Mouse (Mus musculus): ENCODE measurements around the gene Crtap. TPM values are rescaled to one million over a fixed set of nuclear protein-coding genes. Genes with fewer than 3 reads are reported as not detected.

The Crtap gene
- polyA plus RNA-seq, 1 experiment from 2014 or later: 35.6 TPM

- 81% methylated on average over 8 of the region's 8 CpGs for WGBS
- DNase-seq (ENCODE audit: low spot score): no peak
- peak overlapping the region; percentile 87 for H3K4me2 ChIP-seq (ENCODE audit: low read depth, low read length, severe bottlenecking)
- H3K27me3 ChIP-seq (ENCODE audit: control insufficient read depth, insufficient read depth, low read length): no peaks in the 10 kb centered on the region
- H3K27ac ChIP-seq (ENCODE audit: low read depth, low read length): no peak overlapping the region
- no peaks in the 10 kb centered on the region for H3K9me3 ChIP-seq (ENCODE audit: control insufficient read depth, low read length)
- peak overlapping the region; percentile 72 for H3K4me3 ChIP-seq (ENCODE audit: low read depth, low read length)
- no peaks in the 10 kb centered on the region for H3K36me3 ChIP-seq (ENCODE audit: control insufficient read depth, insufficient read depth, low read length)
- ATAC-seq (replicated peaks; ENCODE audit: low FRiP score): peak; percentile 51
- H3K9ac ChIP-seq (ENCODE audit: low read length): no peak overlapping the region
- H3K4me1 ChIP-seq (replicated peaks; ENCODE audit: control insufficient read depth, insufficient read depth, low read length): no peaks in the 10 kb centered on the region
These were observed 1.0 kb downstream of the Crtap start for GRCm38 (mm10) chr9:114389371-114389904.

GRCm38 (mm10) chr9:114388701-114389370, 1.6 kb downstream of the Crtap start:
- WGBS: 84% methylated on average over 3 of the region's 3 CpGs
- Histone ChIP-seq H3K4me3 (ENCODE audit: low read depth, low read length) (no peak overlapping the region), H3K9me3 (ENCODE audit: control insufficient read depth, low read length) (no peaks in the 10 kb centered on the region), H3K27me3 (ENCODE audit: control insufficient read depth, insufficient read depth, low read length) (no peaks in the 10 kb centered on the region), H3K4me2 (ENCODE audit: low read depth, low read length, severe bottlenecking) (no peak overlapping the region), H3K9ac (ENCODE audit: low read length) (no peak overlapping the region), H3K36me3 (ENCODE audit: control insufficient read depth, insufficient read depth, low read length) (no peaks in the 10 kb centered on the region), H3K27ac (ENCODE audit: low read depth, low read length) (no peak overlapping the region), H3K4me1 (replicated peaks; ENCODE audit: control insufficient read depth, insufficient read depth, low read length) (no peaks in the 10 kb centered on the region)
- no peak for ATAC-seq (replicated peaks; ENCODE audit: low FRiP score)
- no peak for DNase-seq (ENCODE audit: low spot score)

- DNase-seq (ENCODE audit: low spot score) (no peak), ATAC-seq (replicated peaks; ENCODE audit: low FRiP score) (no peak)
- no peak overlapping the region for H3K4me3 ChIP-seq (ENCODE audit: low read depth, low read length)
- no peaks in the 10 kb centered on the region for H3K27me3 ChIP-seq (ENCODE audit: control insufficient read depth, insufficient read depth, low read length)
- H3K4me1 ChIP-seq (replicated peaks; ENCODE audit: control insufficient read depth, insufficient read depth, low read length): no peaks in the 10 kb centered on the region
- no peak overlapping the region for H3K27ac ChIP-seq (ENCODE audit: low read depth, low read length)
- no peak overlapping the region for H3K9ac ChIP-seq (ENCODE audit: low read length)
- H3K4me2 ChIP-seq (ENCODE audit: low read depth, low read length, severe bottlenecking): no peak overlapping the region
- H3K36me3 ChIP-seq (ENCODE audit: control insufficient read depth, insufficient read depth, low read length): no peaks in the 10 kb centered on the region
- WGBS: 88% methylated on average over 8 of the region's 8 CpGs
- H3K9me3 ChIP-seq (ENCODE audit: control insufficient read depth, low read length): no peaks in the 10 kb centered on the region
These were observed 2.2 kb downstream of the Crtap start for GRCm38 (mm10) chr9:114388288-114388687.

- ATAC-seq (replicated peaks; ENCODE audit: low FRiP score) (no peak), DNase-seq (ENCODE audit: low spot score) (no peak)
- Histone ChIP-seq H3K36me3 (ENCODE audit: control insufficient read depth, insufficient read depth, low read length) (no peaks in the 10 kb centered on the region), H3K9ac (ENCODE audit: low read length) (no peak overlapping the region), H3K4me3 (ENCODE audit: low read depth, low read length) (no peak overlapping the region), H3K27ac (ENCODE audit: low read depth, low read length) (no peak overlapping the region), H3K4me2 (ENCODE audit: low read depth, low read length, severe bottlenecking) (no peak overlapping the region), H3K4me1 (replicated peaks; ENCODE audit: control insufficient read depth, insufficient read depth, low read length) (no peaks in the 10 kb centered on the region), H3K27me3 (ENCODE audit: control insufficient read depth, insufficient read depth, low read length) (no peaks in the 10 kb centered on the region), H3K9me3 (ENCODE audit: control insufficient read depth, low read length) (no peaks in the 10 kb centered on the region)
- 84% methylated on average over 6 of the region's 6 CpGs for WGBS
These were observed 3.4 kb downstream of the Crtap start for GRCm38 (mm10) chr9:114387086-114387485.

- WGBS: 97% methylated on average over 10 of the region's 10 CpGs
- Histone ChIP-seq H3K4me1 (replicated peaks; ENCODE audit: control insufficient read depth, insufficient read depth, low read length) (no peaks in the 10 kb centered on the region), H3K9me3 (ENCODE audit: control insufficient read depth, low read length) (no peaks in the 10 kb centered on the region), H3K27me3 (ENCODE audit: control insufficient read depth, insufficient read depth, low read length) (no peaks in the 10 kb centered on the region), H3K4me3 (ENCODE audit: low read depth, low read length) (no peak overlapping the region), H3K27ac (ENCODE audit: low read depth, low read length) (no peak overlapping the region), H3K4me2 (ENCODE audit: low read depth, low read length, severe bottlenecking) (no peak overlapping the region), H3K36me3 (ENCODE audit: control insufficient read depth, insufficient read depth, low read length) (no peaks in the 10 kb centered on the region), H3K9ac (ENCODE audit: low read length) (no peak overlapping the region)
- peak; percentile 44 for DNase-seq (ENCODE audit: low spot score)
- ATAC-seq (replicated peaks; ENCODE audit: low FRiP score): no peak
These were observed 5.3 kb downstream of the Crtap start for GRCm38 (mm10) chr9:114385160-114385559.

- WGBS: 92% methylated on average over 24 of the region's 24 CpGs
- Histone ChIP-seq H3K4me2 (ENCODE audit: low read depth, low read length, severe bottlenecking) (no peak overlapping the region), H3K27ac (ENCODE audit: low read depth, low read length) (no peak overlapping the region), H3K9ac (ENCODE audit: low read length) (no peak overlapping the region), H3K36me3 (ENCODE audit: control insufficient read depth, insufficient read depth, low read length) (no peaks in the 10 kb centered on the region), H3K4me1 (replicated peaks; ENCODE audit: control insufficient read depth, insufficient read depth, low read length) (no peaks in the 10 kb centered on the region), H3K27me3 (ENCODE audit: control insufficient read depth, insufficient read depth, low read length) (no peaks in the 10 kb centered on the region), H3K9me3 (ENCODE audit: control insufficient read depth, low read length) (no peaks in the 10 kb centered on the region), H3K4me3 (ENCODE audit: low read depth, low read length) (no peak overlapping the region)
- ATAC-seq (replicated peaks; ENCODE audit: low FRiP score) (no peak), DNase-seq (ENCODE audit: low spot score) (peak; percentile 47)
These were observed 5.8 kb downstream of the Crtap start for GRCm38 (mm10) chr9:114384691-114385090.

- Histone ChIP-seq H3K4me1 (replicated peaks; ENCODE audit: control insufficient read depth, insufficient read depth, low read length) (no peaks in the 10 kb centered on the region), H3K27ac (ENCODE audit: low read depth, low read length) (no peak overlapping the region), H3K4me2 (ENCODE audit: low read depth, low read length, severe bottlenecking) (no peak overlapping the region), H3K4me3 (ENCODE audit: low read depth, low read length) (no peak overlapping the region), H3K27me3 (ENCODE audit: control insufficient read depth, insufficient read depth, low read length) (no peaks in the 10 kb centered on the region), H3K9me3 (ENCODE audit: control insufficient read depth, low read length) (no peaks in the 10 kb centered on the region), H3K36me3 (ENCODE audit: control insufficient read depth, insufficient read depth, low read length) (no peaks in the 10 kb centered on the region), H3K9ac (ENCODE audit: low read length) (no peak overlapping the region)
- WGBS: 89% methylated on average over 17 of the region's 17 CpGs
- no peak for ATAC-seq (replicated peaks; ENCODE audit: low FRiP score)
- no peak for DNase-seq (ENCODE audit: low spot score)
These were observed 7.4 kb downstream of the Crtap start for GRCm38 (mm10) chr9:114382936-114383710.

- DNase-seq (ENCODE audit: low spot score): no peak
- Histone ChIP-seq H3K4me3 (ENCODE audit: low read depth, low read length) (no peak overlapping the region), H3K9ac (ENCODE audit: low read length) (no peak overlapping the region), H3K36me3 (ENCODE audit: control insufficient read depth, insufficient read depth, low read length) (no peaks in the 10 kb centered on the region), H3K4me2 (ENCODE audit: low read depth, low read length, severe bottlenecking) (no peak overlapping the region), H3K4me1 (replicated peaks; ENCODE audit: control insufficient read depth, insufficient read depth, low read length) (no peaks in the 10 kb centered on the region), H3K27me3 (ENCODE audit: control insufficient read depth, insufficient read depth, low read length) (no peaks in the 10 kb centered on the region), H3K9me3 (ENCODE audit: control insufficient read depth, low read length) (no peaks in the 10 kb centered on the region), H3K27ac (ENCODE audit: low read depth, low read length) (no peak overlapping the region)
- ATAC-seq (replicated peaks; ENCODE audit: low FRiP score): peak; percentile 56
- WGBS: 68% methylated on average over 17 of the region's 17 CpGs
These were observed 9.4 kb downstream of the Crtap start for GRCm38 (mm10) chr9:114380881-114381733.

All from forebrain, embryonic 11.5 days (tissue).